Mouse (Mus musculus) thymus, postnatal 36 days (tissue): Measurements from ENCODE around the gene Zfp182.

Experiments used
- DNase-seq, 2 experiments: peaks; one replicate each; pipeline ENCODE4 v3.0.0; 2022; ENCODE audit warnings: mixed read lengths in 2 of 2

Zfp182 gene

GRCm38 (mm10) chrX:21061866-21062543, at the start of gene Zfp182:
Zfp182 (minus strand) TSS chrX:21062316.
- DNase-seq = peak; percentile 67 to 78

DNA sequence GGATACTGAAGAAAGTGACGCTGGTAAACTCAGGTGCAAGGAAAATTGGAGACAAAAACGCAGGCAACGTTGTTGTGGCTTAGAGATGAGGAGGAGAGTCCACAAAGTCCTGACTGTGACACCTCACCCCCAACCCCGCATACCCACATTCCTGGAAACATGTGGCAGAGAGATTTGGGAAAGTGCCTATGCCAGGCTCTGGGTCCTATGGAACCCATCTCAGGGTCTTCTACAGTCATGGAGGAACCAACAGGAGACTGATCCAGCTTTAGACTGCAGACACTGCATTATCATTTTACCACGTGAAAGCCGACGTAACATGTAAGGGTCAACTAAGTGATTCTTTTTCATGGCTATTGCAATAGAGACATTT, 27.7 kb upstream of the Zfp182 start:
- DNase-seq = no peak

DNA sequence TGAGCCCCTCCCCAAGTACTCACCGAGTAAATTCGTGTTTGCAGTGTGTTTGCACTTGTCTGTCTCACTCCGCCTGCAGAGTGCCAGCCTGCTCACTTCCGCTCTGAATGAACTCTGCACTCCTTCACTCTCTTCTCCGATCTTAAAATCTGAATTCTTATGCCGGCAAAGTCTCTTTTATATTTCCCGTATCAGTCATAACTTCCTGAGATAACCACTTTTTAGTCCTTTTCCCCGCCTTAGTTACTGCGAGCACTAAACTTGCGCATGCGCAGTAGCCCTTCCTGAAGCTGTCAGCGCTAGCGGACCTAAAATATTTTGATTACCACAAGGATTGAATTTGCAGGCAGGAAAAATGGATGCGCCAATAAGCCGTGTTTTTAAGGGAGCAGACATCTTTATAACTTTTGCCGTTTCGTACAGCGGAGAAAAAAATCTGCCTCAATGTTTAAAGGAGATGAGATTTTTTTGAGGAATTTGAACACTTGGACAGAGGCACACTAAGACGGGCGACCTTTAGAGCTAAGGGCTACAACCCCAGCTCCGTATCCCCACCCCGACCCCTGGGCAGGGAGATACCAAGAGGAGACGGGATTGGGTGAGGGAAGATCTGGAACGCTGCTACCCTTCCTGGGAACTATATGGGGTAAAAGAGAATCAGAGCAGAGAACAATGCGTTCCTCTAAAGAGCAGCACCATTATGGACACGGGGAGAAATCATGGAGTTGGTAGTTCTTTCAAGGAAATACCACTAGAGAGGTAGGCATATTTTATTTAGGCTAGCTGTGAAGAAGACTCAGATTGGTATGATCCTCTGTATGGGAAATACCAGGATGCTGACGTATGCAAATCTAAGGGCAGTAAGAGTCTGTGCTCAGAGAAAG, 27.1 kb upstream of the Zfp182 start, which contains the start of gene Zfp300:
Gene Zfp300 (minus strand): TSS at position 545 of the 884 bp plus-strand sequence.
- peak; percentile 53 to 55 for DNase-seq

DNA sequence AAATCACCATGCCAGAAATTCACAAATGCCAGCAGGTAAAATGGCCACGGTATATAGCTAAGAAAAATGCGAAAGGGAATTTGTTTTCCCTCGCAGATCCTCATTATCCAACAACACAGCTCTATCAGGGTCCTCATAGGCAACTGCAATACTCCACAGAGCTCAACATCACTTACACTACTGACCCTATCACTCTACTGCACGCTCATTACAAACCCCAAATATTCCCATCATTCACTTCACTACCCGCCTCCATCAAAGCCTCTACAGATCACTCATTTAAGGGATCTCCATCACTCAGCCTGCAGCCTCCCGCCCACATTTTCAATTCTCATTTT, 26.5 kb upstream of the Zfp182 start:
- no peak for DNase-seq

DNA sequence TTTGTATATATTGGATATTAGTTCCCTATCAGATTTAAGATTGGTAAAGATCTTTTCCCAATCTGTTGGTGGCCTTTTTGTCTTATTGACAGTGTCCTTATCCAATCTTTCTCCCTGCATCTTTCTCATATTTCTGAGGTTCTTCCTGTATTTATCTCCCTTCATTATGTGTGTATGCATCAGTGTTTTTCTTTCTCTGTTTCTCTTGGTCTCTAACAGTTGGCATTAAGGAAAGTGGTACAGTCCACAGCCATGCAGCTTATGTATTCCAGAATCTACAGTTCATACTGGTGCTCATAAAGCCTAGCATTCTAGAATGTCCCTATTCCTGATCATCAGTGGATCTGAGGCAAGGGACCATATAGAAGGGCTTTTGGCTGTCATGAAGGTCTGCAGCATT, 6.0 kb upstream of the Zfp182 start, which contains the start of gene Spaca5:
Gene Spaca5 (plus strand): TSS at position 301 of the 400 bp plus-strand sequence.
- DNase-seq = no peak

- no peak for DNase-seq
Observed at GRCm38 (mm10) chrX:21062544-21062890, 401 bp upstream of the Zfp182 start.

DNA sequence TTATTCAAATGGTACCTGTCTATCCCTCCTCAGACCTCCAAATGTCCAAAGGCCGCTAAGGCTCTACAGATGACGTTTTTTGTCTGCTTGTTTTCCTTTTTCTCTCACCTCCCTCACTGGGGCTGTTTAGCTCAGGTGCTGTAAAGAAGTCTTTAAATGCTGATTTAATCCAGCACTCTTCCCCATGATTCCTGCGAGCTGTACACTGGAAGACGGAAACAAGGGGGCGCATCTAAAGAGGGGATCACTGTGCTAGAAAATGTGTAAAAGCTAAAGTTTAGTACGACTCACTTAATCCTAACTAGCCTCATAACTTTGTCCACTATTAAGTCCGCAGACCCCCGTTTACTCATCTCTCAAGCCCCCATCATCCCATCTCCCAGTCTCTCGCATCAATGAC, 656 bp downstream of the Zfp182 start:
- no peak for DNase-seq

DNA sequence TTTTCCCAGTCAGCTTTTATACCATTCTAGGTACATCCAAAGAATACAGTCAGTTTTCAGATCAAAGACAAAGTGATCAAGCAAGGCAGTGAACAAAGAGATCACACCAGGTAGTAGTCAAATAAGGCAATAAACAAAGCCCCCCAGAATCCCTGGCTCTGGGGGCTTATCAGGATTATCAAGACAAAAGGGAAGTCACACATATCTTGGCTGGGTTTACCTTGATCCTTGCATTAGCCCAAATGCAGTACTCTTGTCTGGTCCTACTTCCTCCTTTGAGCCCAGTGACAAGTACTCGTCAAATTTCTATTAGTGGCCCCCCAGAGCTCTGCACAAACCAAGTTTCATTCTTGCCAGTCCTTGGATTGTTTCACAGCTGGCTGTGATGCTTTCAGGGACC, 81.2 kb downstream of the Zfp182 start:
- DNase-seq = no peak
